Mouse (Mus musculus) G1E (cell line): ENCODE measurements around the gene Zscan10.

Experiments
- CTCF ChIP-seq: IDR thresholded peaks from 2 replicates; pipeline ENCODE4 v1.5.1; 2012; ENCODE audit warnings: low read depth, low read length, inconsistent platforms, mixed read lengths
- GATA2 ChIP-seq: IDR thresholded peaks from 2 replicates; pipeline ENCODE4 v1.6.1; 2012; ENCODE audit warnings: low read depth, low read length, inconsistent platforms, borderline replicate concordance

DNA sequence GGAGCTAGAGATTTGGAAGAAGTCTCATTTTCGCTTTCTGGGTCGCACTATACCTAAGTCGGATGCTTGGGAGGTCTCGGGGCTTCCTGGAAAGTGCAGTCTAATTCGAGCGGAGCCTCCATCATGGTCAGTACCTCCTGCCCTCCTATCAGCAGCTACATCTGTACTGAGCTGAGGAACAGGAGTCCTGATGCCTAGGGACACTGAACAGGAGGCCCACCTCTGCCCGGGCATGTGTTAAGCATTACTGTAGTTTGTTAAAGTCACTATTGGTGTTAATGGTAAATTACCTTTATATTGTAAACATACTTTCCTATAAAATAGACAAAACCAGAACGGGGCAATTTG lies 36.3 kb upstream of the Zscan10 start:
- no peak for TF ChIP-seq CTCF
- TF ChIP-seq GATA2 = no peak
